Mouse (Mus musculus) kidney, adult 2 months (tissue): ENCODE measurements around the gene Ccdc78.

Experiments used
- CTCF ChIP-seq: fragments of 200-500 bp; conservative IDR thresholded peaks from 2 replicates; pipeline ENCODE4 v1.5.1; 2011; ENCODE audit warnings: low read depth, mild to moderate bottlenecking, control low read depth, low read length, moderate library complexity, mixed read lengths; ENCODE audit not compliant: insufficient read depth, insufficient read length
- POLR2A ChIP-seq: fragments of 200-500 bp; IDR thresholded peaks from one replicate; pipeline ENCODE4 v1.6.1; 2011; ENCODE audit warnings: low read depth, low read length, control low read depth

GRCm38 (mm10) chr17:25748238-25748637, 38.1 kb upstream of the Ccdc78 start:
- TF ChIP-seq CTCF (no peak), POLR2A (no peak)
